Mouse (Mus musculus) CH12.LX (cell line): ENCODE data around the gene Ecm1.

Source experiments
- CTCF ChIP-seq, 2 experiments: IDR thresholded peaks in 1 of 2; conservative IDR thresholded peaks in 1 of 2; 2 replicates each; pipeline ENCODE4 v1.5.1; 2011 to 2012; ENCODE audit warnings: low read depth in 2 of 2, low read length in 2 of 2, improper control_type of control experiment in 1 of 2, inconsistent platforms in 1 of 2, mild to moderate bottlenecking in 1 of 2, moderate library complexity in 1 of 2
- ETS1 ChIP-seq: conservative IDR thresholded peaks from 2 replicates; pipeline ENCODE4 v1.6.1; 2012; ENCODE audit warnings: low read depth, mild to moderate bottlenecking, inconsistent platforms, low read length, improper control_type of control experiment, moderate library complexity
- GABPA ChIP-seq: IDR thresholded peaks from 2 replicates; pipeline ENCODE4 v1.6.1; 2012; ENCODE audit warnings: low read depth, low read length, improper control_type of control experiment, inconsistent platforms; ENCODE audit not compliant: insufficient replicate concordance
- MAFK ChIP-seq: IDR thresholded peaks from 2 replicates; pipeline ENCODE4 v1.6.1; 2011; ENCODE audit warnings: low read length, improper control_type of control experiment; ENCODE audit not compliant: insufficient replicate concordance
- POLR2AphosphoS2 ChIP-seq: IDR thresholded peaks from 2 replicates; pipeline ENCODE4 v1.6.1; 2011; ENCODE audit warnings: low read depth, low read length, improper control_type of control experiment
- ZNF384 ChIP-seq: IDR thresholded peaks from 2 replicates; pipeline ENCODE4 v1.6.1; 2012; ENCODE audit warnings: low read depth, low read length, improper control_type of control experiment, inconsistent platforms

DNA sequence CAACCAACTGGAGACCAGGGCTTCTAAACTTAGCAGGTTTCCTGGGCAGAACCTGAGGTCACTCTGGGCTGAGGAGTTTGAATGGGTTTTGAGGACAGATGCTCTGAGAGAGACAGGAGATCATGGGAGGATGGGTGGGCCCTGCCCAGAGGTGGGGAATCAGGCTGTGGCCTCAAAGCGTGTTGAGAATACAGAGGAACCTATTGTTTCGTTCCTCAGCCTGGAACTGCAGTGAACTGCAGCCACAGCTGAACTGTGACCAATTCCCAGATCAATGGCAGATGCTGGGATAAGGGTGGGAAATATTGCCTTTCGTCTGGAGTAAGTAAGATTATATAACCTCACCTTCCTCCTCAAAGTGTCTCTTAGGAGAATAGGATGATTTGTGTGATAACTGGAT, 43.6 kb downstream of the Ecm1 start:
- TF ChIP-seq CTCF (conservative IDR thresholded peaks at IDR 0.05 in 1 of 2, IDR thresholded peaks at IDR 0.05 in 1 of 2; ENCODE audit: low read depth in 2 of 2, low read length in 2 of 2) = no peak
- no peak for TF ChIP-seq MAFK
- no peak for TF ChIP-seq GABPA
- no peak for TF ChIP-seq ETS1
- TF ChIP-seq ZNF384 = no peak
- no peak for TF ChIP-seq POLR2AphosphoS2
